Mouse (Mus musculus) intestine, postnatal 0 days (tissue): ENCODE measurements around the gene Dhrs4. TPM values are rescaled to one million over a fixed set of nuclear protein-coding genes. Genes with fewer than 3 reads are reported as not detected.

Experiments
- ATAC-seq: fragments of 200-750 bp; cut with Nextera tagmentation; 2 replicates; pipeline ENCODE4 v1.8.0; 2017; ENCODE audit warnings: mild to moderate bottlenecking, moderate TSS enrichment, moderate library complexity
- H3K27ac ChIP-seq: fragments of 300-500 bp; sonication (generic); 2 replicates; pipeline ENCODE4 v1.5.1; 2014; ENCODE audit warnings: mild to moderate bottlenecking, low read depth, low read length, moderate library complexity
- H3K27me3 ChIP-seq: fragments of 300-500 bp; sonication (generic); replicated peaks from 2 replicates; pipeline ENCODE4 v1.6.1; 2014; ENCODE audit warnings: low read length, mixed read lengths; ENCODE audit not compliant: control insufficient read depth, insufficient read depth
- H3K36me3 ChIP-seq: fragments of 300-500 bp; sonication (generic); 2 replicates; pipeline ENCODE4 v1.6.1; 2014; ENCODE audit warnings: mild to moderate bottlenecking, moderate library complexity; ENCODE audit not compliant: control insufficient read depth, insufficient read depth
- H3K4me1 ChIP-seq: fragments of 300-500 bp; sonication (generic); replicated peaks from 2 replicates; pipeline ENCODE4 v1.6.1; 2014; ENCODE audit warnings: antibody characterized with exemption, low read length, mixed read lengths; ENCODE audit not compliant: control insufficient read depth, insufficient read depth
- H3K4me2 ChIP-seq: fragments of 300-500 bp; sonication (generic); replicated peaks from 2 replicates; pipeline ENCODE4 v1.6.1; 2014; ENCODE audit warnings: low read depth, mild to moderate bottlenecking, moderate library complexity
- H3K4me3 ChIP-seq: fragments of 300-500 bp; sonication (generic); 2 replicates; pipeline ENCODE4 v1.5.1; 2014; ENCODE audit warnings: low read depth, low read length
- H3K9ac ChIP-seq: fragments of 300-500 bp; sonication (generic); 2 replicates; pipeline ENCODE4 v1.6.1; 2014; ENCODE audit warnings: mild to moderate bottlenecking, low read depth, low read length
- H3K9me3 ChIP-seq: fragments of 300-500 bp; sonication (generic); 2 replicates; pipeline ENCODE4 v1.6.1; 2016; ENCODE audit warnings: mixed run types; ENCODE audit not compliant: control insufficient read depth
- CTCF ChIP-seq: sonication (generic); IDR thresholded peaks from 2 replicates; pipeline ENCODE4 v1.5.1; 2016; ENCODE audit warnings: low read depth, mild to moderate bottlenecking, control low read depth, antibody characterized with exemption, moderate library complexity
- WGBS: fragments of 180-500 bp; shearing (Covaris S2); extraction: QIAGEN DNeasy Blood & Tissue Kit; methylation state at CpG from one replicate; pipeline ENCODE4 v1.1.7; 2014; 5-methylcytosine and 5-hydroxymethylcytosine counted together
- polyA plus RNA-seq: library from polyadenylated mRNA; unstranded; fragments of >200 nt; fragmentation: Nextera tagmentation; extraction: Ambion mirVana; gene quantifications from 2 replicates; pipeline ENCODE4 v1.2.1, GENCODE M21; 2015

Gene Dhrs4
- polyA plus RNA-seq, 1 experiment from 2014 or later: 133 TPM

GRCm38 (mm10) chr14:55536116-55536745 is 57.7 kb downstream of the Dhrs4 start:
- Histone ChIP-seq H3K27ac (no peak overlapping the region), H3K9ac (no peak overlapping the region), H3K9me3 (no peaks in the 10 kb centered on the region), H3K4me2 (no peak overlapping the region), H3K27me3 (no peaks in the 10 kb centered on the region), H3K4me3 (no peak overlapping the region), H3K4me1 (peaks cover 4% of the 10 kb centered on the region; the same call in 1 of the 2 replicates), H3K36me3 (no peaks in the 10 kb centered on the region)
- WGBS: 46% methylated on average over 6 of the region's 6 CpGs
- TF ChIP-seq CTCF: peak; percentile 87
- no peak for ATAC-seq

Other genes starting within 250 kb of the Dhrs4 start
- gene Carmil3, start 11.9 kb downstream of the Dhrs4 start, polyA plus RNA-seq: 0.52 and 0.61 TPM in 2 replicates
- gene Cpne6, start 31.7 kb downstream of the Dhrs4 start, polyA plus RNA-seq: 0.24 and 0.39 TPM in 2 replicates
- gene Nrl, start 46.2 kb downstream of the Dhrs4 start, polyA plus RNA-seq: not detected in 2 replicates
- gene Pck2, start 61.5 kb downstream of the Dhrs4 start, polyA plus RNA-seq: 16.7 and 17.6 TPM in 2 replicates
- gene Dcaf11, start 81.2 kb downstream of the Dhrs4 start, polyA plus RNA-seq: 67.0 and 74.7 TPM in 2 replicates
- 1.2 and 1.8 TPM in 2 replicates for gene A730061H03Rik, start 81.6 kb downstream of the Dhrs4 start, polyA plus RNA-seq
- 0.48 and 0.52 TPM in 2 replicates for gene Fitm1, start 96.9 kb downstream of the Dhrs4 start, polyA plus RNA-seq
- gene Psme1, start 99.4 kb downstream of the Dhrs4 start, polyA plus RNA-seq: 283 and 287 TPM in 2 replicates
- 21.6 TPM in 2 replicates for gene Emc9, start 106.5 kb downstream of the Dhrs4 start, polyA plus RNA-seq
- 481 and 514 TPM in 2 replicates for gene Psme2, start 112.4 kb downstream of the Dhrs4 start, polyA plus RNA-seq
- 18.2 and 24.0 TPM in 2 replicates for gene Rnf31, start 113.0 kb downstream of the Dhrs4 start, polyA plus RNA-seq
- gene Irf9, start 124.8 kb downstream of the Dhrs4 start, polyA plus RNA-seq: 44.7 and 46.9 TPM in 2 replicates
- gene Rec8, start 139.3 kb downstream of the Dhrs4 start, polyA plus RNA-seq: 29.8 and 30.1 TPM in 2 replicates
- 28.0 and 29.8 TPM in 2 replicates for gene Ipo4, start 157.2 kb downstream of the Dhrs4 start, polyA plus RNA-seq
- gene Gm49378, start 159.1 kb downstream of the Dhrs4 start, polyA plus RNA-seq: 2.3 and 2.7 TPM in 2 replicates
- gene Tm9sf1, start 165.0 kb downstream of the Dhrs4 start, polyA plus RNA-seq: 94.6 and 95.9 TPM in 2 replicates
- 0.65 and 0.69 TPM in 2 replicates for gene Tssk4, start 171.4 kb downstream of the Dhrs4 start, polyA plus RNA-seq
- gene Mdp1, start 181.8 kb downstream of the Dhrs4 start, polyA plus RNA-seq: 85.1 and 94.0 TPM in 2 replicates
- gene Gmpr2, start 193.2 kb downstream of the Dhrs4 start, polyA plus RNA-seq: 21.3 and 24.4 TPM in 2 replicates
- 385 and 387 TPM in 2 replicates for gene Nedd8, start 193.4 kb downstream of the Dhrs4 start, polyA plus RNA-seq
- 20.6 and 21.9 TPM in 2 replicates for gene Tinf2, start 203.1 kb downstream of the Dhrs4 start, polyA plus RNA-seq
- 1.1 and 1.3 TPM in 2 replicates for gene Tgm1, start 235.2 kb downstream of the Dhrs4 start, polyA plus RNA-seq
- gene Rabggta, start 243.5 kb downstream of the Dhrs4 start, polyA plus RNA-seq: 24.0 and 25.6 TPM in 2 replicates